Mouse (Mus musculus): ENCODE results near the gene Eps8l1. TPM values are rescaled to one million over a fixed set of nuclear protein-coding genes. Genes with fewer than 3 reads are reported as not detected.
"Not testable (repeated sequence)": the region's sequence is repeated elsewhere in the genome, so short reads cannot be mapped to it uniquely, and the experiment has no call there.

Gene Eps8l1
- polyA plus RNA-seq, 1 experiment from 2014 or later, result 16.5 TPM

- not testable (repeated sequence) for ATAC-seq
These were observed 63.9 kb downstream of the Eps8l1 start, which contains the start of gene Tnni3 for GRCm38 (mm10) chr7:4524212-4524922. TSS of gene Tnni3 (minus strand) at chr7:4524229.

GRCm38 (mm10) chr7:4526341-4527301 is 66.1 kb downstream of the Eps8l1 start:
- Histone ChIP-seq H3K9ac (ENCODE audit: low read depth, low read length) (peak overlapping the region; percentile 60), H3K27ac (ENCODE audit: low read depth, low read length) (peak overlapping the region; percentile 54), H3K27me3 (replicated peaks; ENCODE audit: control insufficient read depth, insufficient read depth, low read length) (peaks cover 2% of the 10 kb centered on the region), H3K4me1 (ENCODE audit: control insufficient read depth, insufficient read depth, low read depth, low read length) (peaks cover 3% of the 10 kb centered on the region; the same call in 1 of the 2 replicates), H3K4me3 (ENCODE audit: low read length) (peak overlapping the region; percentile 38), H3K36me3 (ENCODE audit: control insufficient read depth, insufficient read depth, low read length) (no peaks in the 10 kb centered on the region), H3K4me2 (ENCODE audit: low read length) (peak overlapping the region; percentile 69), H3K9me3 (ENCODE audit: control insufficient read depth, low read length) (no peaks in the 10 kb centered on the region)
- WGBS, result 22% methylated on average over 40 of the region's 40 CpGs
- peak; percentile 96 for ATAC-seq

More at GRCm38 (mm10) chr7:4524212-4524922, 63.9 kb downstream of the Eps8l1 start, which contains the start of gene Tnni3:
- not testable (repeated sequence) for H3K27ac ChIP-seq (ENCODE audit: low read depth, low read length); H3K9me3 ChIP-seq (ENCODE audit: control insufficient read depth, low read length); H3K4me1 ChIP-seq (ENCODE audit: control insufficient read depth, insufficient read depth, low read depth, low read length); H3K9ac ChIP-seq (ENCODE audit: low read depth, low read length); H3K4me2 ChIP-seq (ENCODE audit: low read length); H3K4me3 ChIP-seq (ENCODE audit: low read length); H3K27me3 ChIP-seq (replicated peaks; ENCODE audit: control insufficient read depth, insufficient read depth, low read length); H3K36me3 ChIP-seq (ENCODE audit: control insufficient read depth, insufficient read depth, low read length)
- WGBS, result 68% methylated on average over 15 of the region's 15 CpGs

GRCm38 (mm10) chr7:4527302-4527689 is 66.8 kb downstream of the Eps8l1 start:
- H3K9ac ChIP-seq (ENCODE audit: low read depth, low read length), result no peak overlapping the region
- H3K27ac ChIP-seq (ENCODE audit: low read depth, low read length), result no peak overlapping the region
- H3K27me3 ChIP-seq (replicated peaks; ENCODE audit: control insufficient read depth, insufficient read depth, low read length), result peaks cover 2% of the 10 kb centered on the region
- H3K9me3 ChIP-seq (ENCODE audit: control insufficient read depth, low read length), result no peaks in the 10 kb centered on the region
- 44% methylated on average over 18 of the region's 18 CpGs for WGBS
- no peaks in the 10 kb centered on the region for H3K36me3 ChIP-seq (ENCODE audit: control insufficient read depth, insufficient read depth, low read length)
- ATAC-seq, result peak; percentile 7; the same call in 1 of the 2 replicates
- peak overlapping the region; percentile 7; the same call in 1 of the 2 replicates for H3K4me3 ChIP-seq (ENCODE audit: low read length)
- H3K4me2 ChIP-seq (ENCODE audit: low read length), result peak overlapping the region; percentile 69
- H3K4me1 ChIP-seq (ENCODE audit: control insufficient read depth, insufficient read depth, low read depth, low read length), result peaks cover 3% of the 10 kb centered on the region; the same call in 1 of the 2 replicates

Small RNA genes within 50 kb of the gene (microRNA-seq; reads per million reads assigned to microRNA genes)
- gene Gm24605, result not detected

Other genes starting within 250 kb of the Eps8l1 start
- gene Lilra5, start 222.9 kb upstream of the Eps8l1 start, polyA plus RNA-seq (2015; fragmentation: Nextera tagmentation; extraction: Ambion mirVana), result 0.10 and 0.11 TPM in 2 replicates
- gene Ncr1, start 123.0 kb upstream of the Eps8l1 start, polyA plus RNA-seq (2015; fragmentation: Nextera tagmentation; extraction: Ambion mirVana), result not detected in 2 replicates
- gene Gp6, start 62.9 kb upstream of the Eps8l1 start, polyA plus RNA-seq (2015; fragmentation: Nextera tagmentation; extraction: Ambion mirVana), result 0.04 and 0.05 TPM in 2 replicates
- gene Rdh13, start 15.0 kb upstream of the Eps8l1 start, polyA plus RNA-seq (2015; fragmentation: Nextera tagmentation; extraction: Ambion mirVana), result 43.3 and 43.5 TPM in 2 replicates
- 18.3 and 38.5 TPM in 2 replicates for gene Ppp1r12c, start 41.0 kb downstream of the Eps8l1 start, polyA plus RNA-seq (2015; fragmentation: Nextera tagmentation; extraction: Ambion mirVana)
- 3.7 and 15.9 TPM in 2 replicates for gene Tnnt1, start 55.7 kb downstream of the Eps8l1 start, polyA plus RNA-seq (2015; fragmentation: Nextera tagmentation; extraction: Ambion mirVana)
- gene Tnni3, start 63.6 kb downstream of the Eps8l1 start, polyA plus RNA-seq (2015; fragmentation: Nextera tagmentation; extraction: Ambion mirVana), result 1.7 and 2.0 TPM in 2 replicates
- gene Dnaaf3, start 71.8 kb downstream of the Eps8l1 start, polyA plus RNA-seq (2015; fragmentation: Nextera tagmentation; extraction: Ambion mirVana), result 2.8 TPM in 2 replicates
- 119 and 124 TPM in 2 replicates for gene Syt5, start 86.9 kb downstream of the Eps8l1 start, polyA plus RNA-seq (2015; fragmentation: Nextera tagmentation; extraction: Ambion mirVana)
- 0.91 and 1.1 TPM in 2 replicates for gene Ptprh, start 143.4 kb downstream of the Eps8l1 start, polyA plus RNA-seq (2015; fragmentation: Nextera tagmentation; extraction: Ambion mirVana)
- gene Tmem86b, start 170.7 kb downstream of the Eps8l1 start, polyA plus RNA-seq (2015; fragmentation: Nextera tagmentation; extraction: Ambion mirVana), result 1.9 and 2.0 TPM in 2 replicates
- 4.3 and 6.2 TPM in 2 replicates for gene Ppp6r1, start 198.3 kb downstream of the Eps8l1 start, polyA plus RNA-seq (2015; fragmentation: Nextera tagmentation; extraction: Ambion mirVana)
- 175 and 188 TPM in 2 replicates for gene Hspbp1, start 224.4 kb downstream of the Eps8l1 start, polyA plus RNA-seq (2015; fragmentation: Nextera tagmentation; extraction: Ambion mirVana)
- 6.8 and 7.1 TPM in 2 replicates for gene Brsk1, start 229.9 kb downstream of the Eps8l1 start, polyA plus RNA-seq (2015; fragmentation: Nextera tagmentation; extraction: Ambion mirVana)

Measured in hindbrain, embryonic 16.5 days (tissue).